Mouse (Mus musculus) cerebellum, adult 2 months (tissue): ENCODE data around the gene Prrx2. TPM values are rescaled to one million over a fixed set of nuclear protein-coding genes. Genes with fewer than 3 reads are reported as not detected.
A peak's percentile ranks its signal among the peaks of the same experiment; 100 is the strongest.

Experiments
- DNase-seq, 2 experiments: peaks; one replicate each; pipeline ENCODE4 v3.0.0; 2021
- H3K27ac ChIP-seq: fragments of 200-500 bp; 2 replicates; pipeline ENCODE4 v1.5.1; 2012; ENCODE audit warnings: low read length, control low read depth, inconsistent platforms; ENCODE audit not compliant: insufficient read depth
- H3K27me3 ChIP-seq: fragments of 200-500 bp; 2 replicates; pipeline ENCODE4 v1.6.1; 2012; ENCODE audit warnings: inconsistent platforms, mild to moderate bottlenecking, low read length, moderate library complexity; ENCODE audit not compliant: control insufficient read depth, insufficient read depth
- H3K4me1 ChIP-seq: fragments of 200-500 bp; 2 replicates; pipeline ENCODE4 v1.6.1; 2011; ENCODE audit warnings: low read length; ENCODE audit not compliant: control insufficient read depth, insufficient read depth
- H3K4me3 ChIP-seq: fragments of 200-500 bp; replicated peaks from 2 replicates; pipeline ENCODE3; 2011; ENCODE audit warnings: mild to moderate bottlenecking, low read depth, low read length, control low read depth; ENCODE audit not compliant: insufficient read depth
- CTCF ChIP-seq: fragments of 200-500 bp; IDR thresholded peaks from 2 replicates; pipeline ENCODE4 v1.5.1; 2011; ENCODE audit warnings: low read depth, mild to moderate bottlenecking, control low read depth, low read length, moderate library complexity, borderline replicate concordance; ENCODE audit not compliant: insufficient read depth
- POLR2A ChIP-seq: fragments of 200-500 bp; IDR thresholded peaks from 2 replicates; pipeline ENCODE4 v1.6.1; 2011; ENCODE audit warnings: low read length, control low read depth, borderline replicate concordance; ENCODE audit not compliant: insufficient read depth
- whole genome bisulfite sequencing: fragments of 180-500 bp; shearing (Covaris S2); methylation state at CpG from one replicate; pipeline ENCODE4 v1.1.7; 2018; 5-methylcytosine and 5-hydroxymethylcytosine counted together
- polyA plus RNA-seq: library from polyadenylated mRNA; depleted of rRNA; stranded (reverse); fragments of >200 nt; gene quantifications from 2 replicates; pipeline ENCODE4 v1.2.3, GENCODE M21; 2012

The Prrx2 gene
- polyA plus RNA-seq, 1 experiment = 1.7 TPM

GRCm38 (mm10) chr2:30800671-30801066 lies 34.1 kb upstream of the Prrx2 start:
- Histone ChIP-seq H3K27me3 (no peaks in the 10 kb centered on the region; the same call in 1 of the 2 replicates), H3K4me1 (no peaks in the 10 kb centered on the region), H3K27ac (no peak overlapping the region), H3K4me3 (no peak overlapping the region)
- TF ChIP-seq POLR2A (no peak), CTCF (no peak)
- WGBS = 67% methylated on average over 7 of the region's 7 CpGs
- DNase-seq = no peak

- H3K27me3 ChIP-seq = no peaks in the 10 kb centered on the region; the same call in 1 of the 2 replicates
- H3K4me1 ChIP-seq = no peaks in the 10 kb centered on the region
- peak overlapping the region; percentile 36 for H3K4me3 ChIP-seq
- DNase-seq = peak; percentile 39 to 49
- no peak for TF ChIP-seq CTCF
- no peak for TF ChIP-seq POLR2A
- H3K27ac ChIP-seq = no peak overlapping the region
- WGBS = 4% methylated on average over 77 of the region's 77 CpGs
These were observed 33.5 kb upstream of the Prrx2 start for GRCm38 (mm10) chr2:30801067-30801852.

DNA sequence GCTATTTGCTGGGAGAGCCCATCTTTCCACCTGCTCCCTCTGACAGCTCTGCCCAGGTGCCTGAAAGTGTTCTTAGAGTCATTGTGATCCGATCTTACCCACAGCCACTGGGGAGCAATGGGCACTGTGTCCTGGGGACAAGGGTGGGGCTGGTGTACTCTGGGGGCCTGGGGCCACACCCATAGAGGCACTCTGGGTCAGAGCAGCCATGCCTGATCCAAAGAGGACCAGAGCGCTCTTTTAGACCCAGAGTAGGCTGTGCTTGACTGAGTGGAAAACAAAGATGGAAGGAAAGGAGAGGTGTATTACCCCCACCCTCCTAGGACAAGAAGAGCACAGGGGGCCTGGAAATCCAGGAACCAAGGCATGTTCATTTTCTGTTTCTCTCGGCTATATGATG lies 31.2 kb upstream of the Prrx2 start, which contains the start of gene 1700001O22Rik:
TSS of gene 1700001O22Rik (minus strand) at position 58 of the 400 bp plus-strand sequence.
- no peak within 1 kb of the TSS for H3K27ac ChIP-seq
- no peaks in the 10 kb centered on the region; the same call in 1 of the 2 replicates for H3K27me3 ChIP-seq
- no peak within 1 kb of the TSS for H3K4me3 ChIP-seq
- no peak for DNase-seq
- H3K4me1 ChIP-seq = peaks cover 5% of the 10 kb centered on the region; the same call in 1 of the 2 replicates
- no peak for TF ChIP-seq POLR2A
- no peak for TF ChIP-seq CTCF
- 92% methylated on average over 3 of the region's 3 CpGs for WGBS

- TF ChIP-seq POLR2A (no peak), CTCF (no peak)
- 94% methylated on average over 2 of the region's 2 CpGs for WGBS
- Histone ChIP-seq H3K27me3 (no peaks in the 10 kb centered on the region; the same call in 1 of the 2 replicates), H3K27ac (no peak overlapping the region), H3K4me1 (peaks cover 6% of the 10 kb centered on the region; the same call in 1 of the 2 replicates), H3K4me3 (no peak overlapping the region)
- DNase-seq = no peak
These were observed 28.8 kb upstream of the Prrx2 start for GRCm38 (mm10) chr2:30805983-30806382.

DNA sequence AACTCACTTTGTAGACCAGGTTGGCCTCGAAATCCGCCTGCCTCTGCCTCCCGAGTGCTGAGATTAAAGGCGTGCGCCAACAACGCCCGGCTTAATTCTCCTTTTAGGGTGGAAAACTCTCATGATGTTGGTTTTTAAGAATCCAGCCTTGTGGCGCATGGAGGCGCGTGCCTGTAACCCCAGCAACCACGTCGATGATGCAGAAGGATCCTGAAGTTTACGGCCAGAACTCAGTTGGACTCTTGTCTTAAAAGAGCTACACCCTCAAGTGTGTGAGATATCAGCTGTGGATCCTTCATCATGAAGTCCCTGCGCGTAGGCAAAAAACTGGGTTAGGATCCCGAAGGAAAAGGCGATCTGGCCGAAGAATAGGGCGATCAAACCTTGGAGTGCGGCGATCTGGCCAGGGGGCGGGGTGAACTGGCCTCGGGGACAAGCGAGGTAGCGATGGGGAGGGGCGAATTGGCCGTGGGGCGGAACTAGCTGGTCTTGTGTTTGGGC lies 27.6 kb upstream of the Prrx2 start:
- Histone ChIP-seq H3K27me3 (no peaks in the 10 kb centered on the region), H3K4me1 (peaks cover 6% of the 10 kb centered on the region; the same call in 1 of the 2 replicates), H3K27ac (no peak overlapping the region), H3K4me3 (peak overlapping the region; percentile 73)
- no peak for TF ChIP-seq CTCF
- TF ChIP-seq POLR2A = no peak
- WGBS = 7% methylated on average over 28 of the region's 28 CpGs
- no peak for DNase-seq

DNA sequence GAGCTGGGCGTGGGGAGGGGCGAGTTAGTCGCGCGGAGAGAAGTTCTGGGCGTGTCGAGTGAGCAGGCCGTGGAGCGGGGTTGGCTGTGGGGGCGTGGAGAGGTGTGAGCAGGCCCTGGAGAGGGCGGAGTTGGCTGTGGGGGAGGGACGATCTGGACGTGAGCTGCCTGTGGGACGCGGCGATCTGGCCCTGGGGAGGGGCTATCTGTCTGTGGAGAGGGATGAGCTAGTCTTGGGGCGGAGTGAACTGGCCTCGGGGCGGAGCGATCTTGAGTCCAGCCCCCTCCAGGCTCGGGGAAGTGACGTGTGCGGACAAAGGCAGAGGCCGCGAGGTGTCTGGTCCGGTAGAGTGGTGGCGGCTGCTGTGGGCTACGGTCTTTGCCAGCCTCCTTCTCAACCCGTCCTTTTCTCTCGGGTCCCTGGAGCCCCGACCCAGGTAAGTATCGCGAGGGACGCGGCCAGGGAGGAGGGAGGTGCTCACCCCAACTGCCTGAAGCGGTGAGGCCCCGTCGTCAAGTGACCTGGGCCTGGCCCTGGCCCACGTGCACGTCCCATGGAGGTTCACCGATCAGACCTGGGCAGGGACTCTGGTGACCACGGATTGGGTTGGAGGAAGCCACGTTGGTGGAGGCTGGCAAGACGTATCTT lies 27.0 kb upstream of the Prrx2 start, which contains the start of gene Ntmt1:
TSS of gene Ntmt1 (plus strand) at position 179 of the 648 bp plus-strand sequence.
- no peak for TF ChIP-seq CTCF
- TF ChIP-seq POLR2A = peak; percentile 80; the same call in 1 of the 2 replicates
- H3K27ac ChIP-seq = no peak within 1 kb of the TSS
- no peaks in the 10 kb centered on the region for H3K27me3 ChIP-seq
- peak; percentile 96 to 98 for DNase-seq
- peaks cover 6% of the 10 kb centered on the region; the same call in 1 of the 2 replicates for H3K4me1 ChIP-seq
- 1% methylated on average over 44 of the region's 44 CpGs for WGBS
- peak within 1 kb of the TSS; percentile 73 for H3K4me3 ChIP-seq

GRCm38 (mm10) chr2:30808296-30808655 lies 26.5 kb upstream of the Prrx2 start:
- no peak for DNase-seq
- Histone ChIP-seq H3K27me3 (no peaks in the 10 kb centered on the region), H3K4me1 (peaks cover 6% of the 10 kb centered on the region; the same call in 1 of the 2 replicates), H3K27ac (no peak overlapping the region), H3K4me3 (peak overlapping the region; percentile 73)
- WGBS = 2% methylated on average over 10 of the region's 10 CpGs
- no peak for TF ChIP-seq POLR2A
